Mouse (Mus musculus): ENCODE results near the gene Vps11. TPM values are rescaled to one million over a fixed set of nuclear protein-coding genes. Genes with fewer than 3 reads are reported as not detected.

Gene Vps11
- polyA plus RNA-seq, 1 experiment from 2014 or later: 14.4 TPM

- ATAC-seq (ENCODE audit: low read depth): no peak
- WGBS (ENCODE audit: insufficient replicate concordance): 82% methylated on average over 13 of the region's 13 CpGs
- H3K4me3 ChIP-seq (ENCODE audit: low read depth, low read length): peak overlapping the region; percentile 85
- no peaks in the 10 kb centered on the region for H3K27me3 ChIP-seq (ENCODE audit: control insufficient read depth, insufficient read depth, low read depth, low read length)
- H3K9me3 ChIP-seq (replicated peaks; ENCODE audit: control insufficient read depth, low read length): no peaks in the 10 kb centered on the region
- H3K9ac ChIP-seq (ENCODE audit: low read depth, low read length): peak overlapping the region; percentile 50; the same call in 1 of the 2 replicates
- H3K4me1 ChIP-seq (ENCODE audit: control insufficient read depth, low read depth, low read length): peaks cover 25% of the 10 kb centered on the region
- H3K27ac ChIP-seq (ENCODE audit: low read length): no peak overlapping the region
- H3K36me3 ChIP-seq (ENCODE audit: control insufficient read depth, insufficient read depth): peaks cover 27% of the 10 kb centered on the region
- H3K4me2 ChIP-seq (ENCODE audit: low read depth, low read length): peak overlapping the region; percentile 96
Measured at GRCm38 (mm10) chr9:44399114-44399794, 37.8 kb upstream of the Vps11 start.

DNA sequence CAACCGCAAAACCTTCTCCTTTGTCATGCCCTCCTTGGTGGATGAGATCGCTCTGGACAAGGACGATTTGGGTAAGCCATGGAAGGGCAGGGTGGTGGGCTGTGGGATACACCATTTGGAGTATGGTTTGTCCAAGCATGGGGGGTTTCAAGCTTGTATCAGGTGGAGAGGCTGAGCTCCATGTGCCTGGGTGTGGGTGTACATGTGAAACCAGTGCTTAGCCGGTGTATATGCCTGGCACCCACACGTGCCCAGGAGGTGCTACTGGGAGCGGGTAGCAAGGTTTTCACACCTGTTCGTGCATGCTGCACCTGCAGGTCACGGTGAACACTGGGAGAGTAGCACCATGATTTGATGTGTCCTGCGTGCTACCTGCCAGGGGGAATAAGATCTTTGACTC lies 37.1 kb upstream of the Vps11 start:
- WGBS (ENCODE audit: insufficient replicate concordance): 81% methylated on average over 9 of the region's 9 CpGs
- H3K9me3 ChIP-seq (replicated peaks; ENCODE audit: control insufficient read depth, low read length): no peaks in the 10 kb centered on the region
- peaks cover 23% of the 10 kb centered on the region for H3K36me3 ChIP-seq (ENCODE audit: control insufficient read depth, insufficient read depth)
- peak overlapping the region; percentile 76 for H3K27ac ChIP-seq (ENCODE audit: low read length)
- peak overlapping the region; percentile 85 for H3K4me3 ChIP-seq (ENCODE audit: low read depth, low read length)
- peaks cover 25% of the 10 kb centered on the region for H3K4me1 ChIP-seq (ENCODE audit: control insufficient read depth, low read depth, low read length)
- H3K9ac ChIP-seq (ENCODE audit: low read depth, low read length): peak overlapping the region; percentile 50
- ATAC-seq (ENCODE audit: low read depth): no peak
- H3K27me3 ChIP-seq (ENCODE audit: control insufficient read depth, insufficient read depth, low read depth, low read length): no peaks in the 10 kb centered on the region
- H3K4me2 ChIP-seq (ENCODE audit: low read depth, low read length): peak overlapping the region; percentile 96

GRCm38 (mm10) chr9:44398087-44398486 lies 36.6 kb upstream of the Vps11 start:
- peak overlapping the region; percentile 85 for H3K4me3 ChIP-seq (ENCODE audit: low read depth, low read length)
- H3K9ac ChIP-seq (ENCODE audit: low read depth, low read length): peak overlapping the region; percentile 90
- H3K27ac ChIP-seq (ENCODE audit: low read length): peak overlapping the region; percentile 76
- no peak for ATAC-seq (ENCODE audit: low read depth)
- peaks cover 25% of the 10 kb centered on the region for H3K4me1 ChIP-seq (ENCODE audit: control insufficient read depth, low read depth, low read length)
- peak overlapping the region; percentile 96 for H3K4me2 ChIP-seq (ENCODE audit: low read depth, low read length)
- WGBS (ENCODE audit: insufficient replicate concordance): 39% methylated on average over 4 of the region's 4 CpGs
- H3K36me3 ChIP-seq (ENCODE audit: control insufficient read depth, insufficient read depth): peaks cover 21% of the 10 kb centered on the region
- no peaks in the 10 kb centered on the region for H3K9me3 ChIP-seq (replicated peaks; ENCODE audit: control insufficient read depth, low read length)
- H3K27me3 ChIP-seq (ENCODE audit: control insufficient read depth, insufficient read depth, low read depth, low read length): no peaks in the 10 kb centered on the region

GRCm38 (mm10) chr9:44396684-44397411 lies 35.4 kb upstream of the Vps11 start, which contains the start of gene Slc37a4:
TSS of gene Slc37a4 (plus strand) at chr9:44396852.
- ATAC-seq (ENCODE audit: low read depth): peak; percentile 98
- Histone ChIP-seq H3K9me3 (replicated peaks; ENCODE audit: control insufficient read depth, low read length) (no peaks in the 10 kb centered on the region), H3K36me3 (ENCODE audit: control insufficient read depth, insufficient read depth) (peaks cover 13% of the 10 kb centered on the region), H3K27me3 (ENCODE audit: control insufficient read depth, insufficient read depth, low read depth, low read length) (no peaks in the 10 kb centered on the region), H3K9ac (ENCODE audit: low read depth, low read length) (peak within 1 kb of the TSS; percentile 90), H3K4me3 (ENCODE audit: low read depth, low read length) (peak within 1 kb of the TSS; percentile 85), H3K27ac (ENCODE audit: low read length) (peak within 1 kb of the TSS; percentile 91), H3K4me2 (ENCODE audit: low read depth, low read length) (peak within 1 kb of the TSS; percentile 96), H3K4me1 (ENCODE audit: control insufficient read depth, low read depth, low read length) (peaks cover 25% of the 10 kb centered on the region)
- under 1% methylated on average over 43 of the region's 43 CpGs for WGBS (ENCODE audit: insufficient replicate concordance)

DNA sequence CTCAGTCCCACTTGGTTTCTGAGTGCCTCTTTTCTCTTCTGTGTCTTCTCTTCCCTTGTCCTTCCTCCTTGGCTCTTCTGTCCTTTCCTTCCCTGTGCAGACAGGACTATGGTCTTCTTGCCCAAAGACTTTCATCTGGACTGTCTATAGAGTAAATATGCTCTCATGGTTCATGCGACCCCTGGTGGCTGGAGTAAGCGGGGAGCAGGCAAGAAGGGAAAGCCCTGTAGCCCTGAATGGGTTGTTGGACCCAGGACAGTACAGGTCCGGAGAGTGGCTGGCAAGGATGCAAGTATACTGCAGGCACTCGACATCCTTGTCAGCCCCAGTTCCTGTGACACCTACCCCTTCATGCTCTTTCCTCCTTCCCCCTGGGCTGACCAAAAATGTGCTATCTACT lies 30.0 kb upstream of the Vps11 start:
- 31% methylated on average over 4 of the region's 4 CpGs for WGBS (ENCODE audit: insufficient replicate concordance)
- Histone ChIP-seq H3K9me3 (replicated peaks; ENCODE audit: control insufficient read depth, low read length) (no peaks in the 10 kb centered on the region), H3K4me3 (ENCODE audit: low read depth, low read length) (no peak overlapping the region), H3K4me1 (ENCODE audit: control insufficient read depth, low read depth, low read length) (peaks cover 7% of the 10 kb centered on the region), H3K27me3 (ENCODE audit: control insufficient read depth, insufficient read depth, low read depth, low read length) (no peaks in the 10 kb centered on the region), H3K27ac (ENCODE audit: low read length) (no peak overlapping the region), H3K9ac (ENCODE audit: low read depth, low read length) (no peak overlapping the region), H3K4me2 (ENCODE audit: low read depth, low read length) (no peak overlapping the region), H3K36me3 (ENCODE audit: control insufficient read depth, insufficient read depth) (peaks cover 31% of the 10 kb centered on the region)
- peak; percentile 47 for ATAC-seq (ENCODE audit: low read depth)

- Histone ChIP-seq H3K36me3 (ENCODE audit: control insufficient read depth, insufficient read depth) (peaks cover 44% of the 10 kb centered on the region), H3K9me3 (replicated peaks; ENCODE audit: control insufficient read depth, low read length) (no peaks in the 10 kb centered on the region), H3K4me2 (ENCODE audit: low read depth, low read length) (no peak overlapping the region), H3K4me3 (ENCODE audit: low read depth, low read length) (no peak overlapping the region), H3K27me3 (ENCODE audit: control insufficient read depth, insufficient read depth, low read depth, low read length) (no peaks in the 10 kb centered on the region), H3K4me1 (ENCODE audit: control insufficient read depth, low read depth, low read length) (no peaks in the 10 kb centered on the region), H3K27ac (ENCODE audit: low read length) (no peak overlapping the region), H3K9ac (ENCODE audit: low read depth, low read length) (no peak overlapping the region)
- 58% methylated on average over 8 of the region's 8 CpGs for WGBS (ENCODE audit: insufficient replicate concordance)
- ATAC-seq (ENCODE audit: low read depth): 0 out of 2 replicates have a peak, but pooled peaks have one; percentile 10
Measured at GRCm38 (mm10) chr9:44389273-44389672, 27.8 kb upstream of the Vps11 start.

GRCm38 (mm10) chr9:44387221-44387620 lies 25.8 kb upstream of the Vps11 start:
- Histone ChIP-seq H3K4me3 (ENCODE audit: low read depth, low read length) (no peak overlapping the region), H3K4me1 (ENCODE audit: control insufficient read depth, low read depth, low read length) (no peaks in the 10 kb centered on the region), H3K9ac (ENCODE audit: low read depth, low read length) (no peak overlapping the region), H3K4me2 (ENCODE audit: low read depth, low read length) (no peak overlapping the region), H3K36me3 (ENCODE audit: control insufficient read depth, insufficient read depth) (peaks cover 55% of the 10 kb centered on the region), H3K9me3 (replicated peaks; ENCODE audit: control insufficient read depth, low read length) (no peaks in the 10 kb centered on the region), H3K27ac (ENCODE audit: low read length) (no peak overlapping the region), H3K27me3 (ENCODE audit: control insufficient read depth, insufficient read depth, low read depth, low read length) (no peaks in the 10 kb centered on the region)
- no peak; the same call in 1 of the 2 replicates for ATAC-seq (ENCODE audit: low read depth)
- 71% methylated on average over 3 of the region's 3 CpGs for WGBS (ENCODE audit: insufficient replicate concordance)

GRCm38 (mm10) chr9:44384596-44384995 lies 23.1 kb upstream of the Vps11 start:
- Histone ChIP-seq H3K4me3 (ENCODE audit: low read depth, low read length) (no peak overlapping the region), H3K9ac (ENCODE audit: low read depth, low read length) (no peak overlapping the region), H3K27ac (ENCODE audit: low read length) (no peak overlapping the region), H3K4me2 (ENCODE audit: low read depth, low read length) (no peak overlapping the region), H3K9me3 (replicated peaks; ENCODE audit: control insufficient read depth, low read length) (no peaks in the 10 kb centered on the region), H3K27me3 (ENCODE audit: control insufficient read depth, insufficient read depth, low read depth, low read length) (no peaks in the 10 kb centered on the region), H3K36me3 (ENCODE audit: control insufficient read depth, insufficient read depth) (peaks cover 53% of the 10 kb centered on the region), H3K4me1 (ENCODE audit: control insufficient read depth, low read depth, low read length) (peaks cover 10% of the 10 kb centered on the region)
- WGBS (ENCODE audit: insufficient replicate concordance): 86% methylated on average over 13 of the region's 13 CpGs
- no peak for ATAC-seq (ENCODE audit: low read depth)

DNA sequence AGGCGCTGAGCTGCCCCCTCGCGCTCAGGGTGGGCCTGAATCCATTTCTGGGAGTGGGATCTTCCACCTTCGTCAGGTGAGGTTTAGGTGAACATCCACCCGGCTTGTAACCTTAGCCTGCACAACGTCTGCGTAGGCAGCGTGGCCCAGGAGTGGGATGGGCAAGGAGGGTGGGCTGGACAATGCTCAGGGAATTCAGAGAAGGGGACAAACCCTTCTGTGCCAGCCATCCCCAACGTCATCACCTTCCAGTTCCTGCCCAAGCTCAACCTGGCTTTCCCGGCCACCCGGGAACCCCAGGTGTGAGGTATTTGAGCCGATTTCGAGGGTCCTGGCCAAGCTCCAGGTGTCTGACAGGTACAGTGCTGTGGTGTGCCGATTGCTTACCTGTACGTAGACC lies 18.4 kb upstream of the Vps11 start:
- Histone ChIP-seq H3K9me3 (replicated peaks; ENCODE audit: control insufficient read depth, low read length) (no peaks in the 10 kb centered on the region), H3K27ac (ENCODE audit: low read length) (peak overlapping the region; percentile 76), H3K4me1 (ENCODE audit: control insufficient read depth, low read depth, low read length) (peaks cover 19% of the 10 kb centered on the region), H3K27me3 (ENCODE audit: control insufficient read depth, insufficient read depth, low read depth, low read length) (no peaks in the 10 kb centered on the region), H3K4me3 (ENCODE audit: low read depth, low read length) (peak overlapping the region; percentile 84), H3K4me2 (ENCODE audit: low read depth, low read length) (peak overlapping the region; percentile 95), H3K36me3 (ENCODE audit: control insufficient read depth, insufficient read depth) (peaks cover 22% of the 10 kb centered on the region), H3K9ac (ENCODE audit: low read depth, low read length) (peak overlapping the region; percentile 85)
- 4% methylated on average over 15 of the region's 15 CpGs for WGBS (ENCODE audit: insufficient replicate concordance)
- peak; percentile 2; the same call in 1 of the 2 replicates for ATAC-seq (ENCODE audit: low read depth)

Measured in liver, embryonic 16.5 days (tissue).